Mouse (Mus musculus) left cerebral cortex, adult 11 months (tissue): ENCODE measurements at regions not wholly inside any gene's neighbourhood (a gene's known extent, or its start where the extent isn't known, plus 50 kb on each side); places are given as distances from the start of the nearest gene placed in this dataset.

Source experiments
- DNase-seq: peaks from one replicate; pipeline ENCODE4 v3.0.0; 2022; ENCODE audit warnings: low spot score

GRCm38 (mm10) chr17:9845451-9846075 is 176.0 kb upstream of the Pabpc6 start:
- DNase-seq = no peak

DNA sequence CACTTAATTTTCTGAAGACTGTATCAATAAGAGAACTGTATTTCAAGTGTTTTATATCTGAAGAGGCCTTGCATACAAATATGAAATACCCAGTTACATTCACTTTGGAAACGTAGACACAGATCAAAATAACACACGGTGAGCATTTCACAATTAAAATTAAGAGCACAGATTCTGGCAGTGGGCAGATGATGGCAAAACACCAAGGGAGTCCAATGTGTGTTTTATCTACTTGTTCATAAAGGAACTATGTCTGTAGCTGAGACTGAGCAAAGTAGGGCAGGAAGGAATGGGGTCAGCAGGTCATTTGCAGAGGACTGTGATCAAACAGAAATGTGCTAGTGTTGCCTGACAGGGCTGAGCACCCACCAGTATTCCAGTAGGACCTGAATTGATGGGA is 171.6 kb upstream of the Pabpc6 start:
- DNase-seq = no peak

DNA sequence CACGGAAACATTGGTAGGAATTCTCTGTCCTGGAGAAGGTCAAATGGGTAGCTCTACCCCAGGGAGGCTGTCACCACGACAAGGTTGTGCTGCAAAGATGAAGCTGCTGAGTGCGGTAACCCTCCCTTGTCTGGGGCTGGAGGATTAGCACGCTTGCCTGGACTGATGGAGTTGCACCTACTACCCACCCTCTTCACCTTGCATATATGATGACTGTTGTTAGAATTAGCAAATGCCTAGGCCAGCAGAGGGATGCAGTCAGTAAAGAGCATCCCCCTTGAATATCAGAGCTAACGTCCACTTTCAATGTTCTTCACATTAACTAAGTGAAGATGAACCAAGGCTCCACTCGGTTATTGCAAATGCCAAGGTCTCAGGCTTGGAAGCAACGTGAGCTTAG is 169.7 kb upstream of the Pabpc6 start:
- no peak for DNase-seq

DNA sequence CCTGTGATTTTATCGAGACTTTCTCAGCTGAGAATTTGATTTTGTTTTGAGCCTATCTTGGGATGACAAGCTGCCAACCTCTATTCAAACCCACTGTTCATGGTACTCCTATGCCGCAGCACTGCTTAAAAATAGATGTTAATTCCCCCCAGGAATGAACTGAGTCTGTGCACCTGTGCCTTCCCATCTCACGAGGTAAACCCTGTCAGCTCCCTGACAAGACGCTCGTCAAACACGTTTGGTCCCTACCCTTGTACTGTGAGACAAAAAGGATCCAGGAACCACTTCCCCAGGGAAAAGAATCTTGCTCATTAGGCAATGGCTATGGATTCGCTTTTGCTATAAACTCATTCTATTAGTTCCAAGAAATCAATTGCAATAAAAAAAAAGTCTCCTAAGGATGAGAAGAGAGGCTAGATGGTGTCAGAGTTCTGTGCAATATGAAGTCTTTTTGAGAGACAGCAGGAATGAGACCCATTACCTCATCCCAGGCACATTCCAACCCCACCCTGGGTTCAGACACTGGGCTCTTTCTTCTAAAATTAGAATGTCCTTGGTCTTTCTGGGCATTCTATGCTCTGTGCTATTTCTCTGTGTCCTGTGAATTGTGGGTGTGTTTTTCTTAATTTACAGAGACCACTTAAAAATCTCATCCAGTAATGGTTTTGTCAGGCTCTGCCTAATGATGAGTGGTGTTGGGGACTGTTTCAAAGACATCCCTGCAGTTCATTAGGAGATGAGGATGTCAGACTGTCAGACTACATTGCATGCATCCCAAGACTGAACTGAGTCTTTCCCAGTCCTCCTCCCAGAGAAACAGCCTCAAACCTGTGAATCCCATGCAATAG is 167.7 kb upstream of the Pabpc6 start:
- DNase-seq = no peak

GRCm38 (mm10) chr17:9829895-9830294 is 160.4 kb upstream of the Pabpc6 start:
- no peak for DNase-seq

- DNase-seq = no peak
Measured at GRCm38 (mm10) chr17:9821358-9821757, 151.8 kb upstream of the Pabpc6 start.

DNA sequence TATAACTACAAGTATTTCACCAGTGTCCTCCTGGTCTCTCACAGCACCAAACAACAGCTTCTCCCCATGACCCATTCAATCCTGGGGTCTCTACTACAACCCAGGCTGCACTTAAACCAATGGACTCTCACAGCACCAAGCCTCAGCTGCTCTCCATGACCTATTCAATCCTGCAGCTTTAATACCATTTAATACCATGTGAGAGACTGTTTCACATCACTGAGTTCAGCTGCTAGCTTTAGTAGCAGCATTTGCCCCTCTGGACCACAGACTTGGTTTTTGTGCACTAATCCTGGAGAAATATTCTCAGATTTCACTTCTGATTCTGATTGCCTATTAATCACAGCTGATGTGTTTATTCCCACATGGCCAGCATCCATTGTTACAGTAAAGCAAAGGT is 147.5 kb upstream of the Pabpc6 start:
- DNase-seq = no peak

DNA sequence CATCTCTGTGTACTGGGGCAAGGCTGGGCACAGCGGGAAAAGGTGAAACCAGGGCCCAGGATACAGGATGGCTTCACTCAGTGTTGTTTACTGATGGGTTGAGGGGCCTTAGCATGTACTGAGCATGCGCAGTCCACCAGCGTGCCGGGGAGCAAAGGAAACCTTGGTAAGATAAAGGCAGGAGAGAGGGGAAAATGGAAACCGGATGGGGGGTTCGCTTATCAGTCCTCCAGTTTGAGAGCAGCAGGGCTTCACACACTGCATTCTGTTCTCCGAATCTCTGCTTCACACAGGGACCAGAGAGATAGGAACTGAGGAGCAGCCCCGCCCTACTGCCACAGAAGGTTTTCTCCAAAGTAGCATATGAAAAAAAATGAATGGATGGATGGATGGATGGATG is 127.6 kb upstream of the Pabpc6 start:
- no peak for DNase-seq

- no peak for DNase-seq
Measured at GRCm38 (mm10) chr17:9796225-9796988, 126.9 kb upstream of the Pabpc6 start.

DNA sequence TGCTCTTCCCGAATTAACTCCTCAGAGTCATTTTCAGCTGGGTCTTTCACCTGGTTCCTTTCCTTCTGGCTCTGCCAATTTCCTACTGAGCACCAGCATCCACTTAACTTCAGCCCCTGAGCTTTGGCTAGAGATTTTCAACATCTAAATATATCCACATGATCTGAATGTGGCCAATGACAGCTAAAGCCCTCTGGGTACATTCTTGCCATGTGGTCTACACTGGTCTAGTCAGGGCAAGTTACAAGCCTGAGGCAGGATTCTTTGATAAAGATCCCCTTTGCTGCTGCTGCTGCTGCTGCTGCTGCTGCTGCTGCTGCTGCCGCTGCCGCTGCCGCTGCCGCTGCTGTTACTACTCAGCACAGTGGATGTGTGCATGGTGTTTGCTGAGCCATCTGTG is 109.3 kb upstream of the Pabpc6 start:
- DNase-seq = no peak

DNA sequence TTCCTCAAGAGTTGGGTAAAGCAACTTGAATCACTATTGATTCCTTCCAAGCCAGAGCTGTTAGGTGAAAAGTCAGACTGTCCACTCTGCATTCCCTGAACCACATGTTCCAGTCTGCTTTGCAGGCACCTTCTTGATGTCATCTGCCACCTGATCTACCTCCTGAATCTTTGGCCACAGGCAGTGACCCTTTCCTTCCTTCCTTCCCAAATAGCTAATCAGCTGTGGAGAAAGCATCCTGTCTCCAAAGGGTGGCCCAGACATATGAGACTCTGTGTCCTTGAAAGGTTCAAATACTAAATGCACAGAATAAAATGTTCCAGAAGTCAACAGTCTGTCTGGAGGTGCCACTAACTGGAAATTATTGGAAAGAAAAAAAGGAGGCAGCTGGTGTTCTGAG is 107.6 kb upstream of the Pabpc6 start:
- no peak for DNase-seq

GRCm38 (mm10) chr17:9776286-9777016 is 106.9 kb upstream of the Pabpc6 start:
- DNase-seq = no peak

- no peak for DNase-seq
Measured at GRCm38 (mm10) chr17:9775668-9776151, 106.2 kb upstream of the Pabpc6 start.

DNA sequence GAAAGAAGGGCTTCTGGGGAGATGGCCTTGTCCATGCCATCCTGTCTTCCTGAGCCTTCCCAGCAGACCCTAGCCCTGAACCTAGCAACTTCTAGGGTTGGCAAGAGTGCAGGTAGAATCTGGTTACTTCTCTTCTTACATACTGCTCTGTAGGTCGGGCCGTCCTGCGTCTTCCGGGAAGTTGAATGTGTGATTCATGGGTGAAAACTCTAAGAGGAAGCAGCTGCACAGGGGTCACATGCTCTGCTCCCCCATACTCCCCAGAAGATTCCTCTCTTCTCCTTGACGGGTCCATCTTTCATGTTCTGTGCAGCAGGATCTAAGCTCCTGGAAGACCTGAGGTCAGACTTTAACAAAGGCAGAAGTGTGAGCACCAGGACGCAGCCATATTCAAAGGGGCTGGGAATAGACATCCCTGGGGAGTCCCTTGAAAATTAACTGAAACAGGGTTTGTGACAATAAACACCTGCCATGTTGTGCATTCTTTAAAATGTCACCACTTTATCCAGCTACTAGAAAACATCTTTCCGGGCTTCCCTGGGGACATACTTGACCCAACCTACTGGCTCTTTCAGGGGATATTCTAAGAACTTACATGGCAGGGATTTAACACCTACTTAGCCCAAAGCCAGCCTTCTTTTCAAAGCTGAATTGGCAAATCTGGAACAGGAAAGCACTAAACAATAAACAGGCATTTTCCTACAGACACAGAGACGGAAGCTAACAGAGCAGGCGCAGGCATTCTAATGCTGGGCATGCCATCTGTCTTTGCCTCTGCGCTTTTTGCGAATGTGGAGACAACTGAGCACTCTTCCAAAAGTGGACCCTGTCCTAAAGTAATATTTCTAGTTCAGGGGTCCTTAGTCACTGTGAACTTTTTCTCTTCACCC is 105.5 kb upstream of the Pabpc6 start:
- no peak for DNase-seq

DNA sequence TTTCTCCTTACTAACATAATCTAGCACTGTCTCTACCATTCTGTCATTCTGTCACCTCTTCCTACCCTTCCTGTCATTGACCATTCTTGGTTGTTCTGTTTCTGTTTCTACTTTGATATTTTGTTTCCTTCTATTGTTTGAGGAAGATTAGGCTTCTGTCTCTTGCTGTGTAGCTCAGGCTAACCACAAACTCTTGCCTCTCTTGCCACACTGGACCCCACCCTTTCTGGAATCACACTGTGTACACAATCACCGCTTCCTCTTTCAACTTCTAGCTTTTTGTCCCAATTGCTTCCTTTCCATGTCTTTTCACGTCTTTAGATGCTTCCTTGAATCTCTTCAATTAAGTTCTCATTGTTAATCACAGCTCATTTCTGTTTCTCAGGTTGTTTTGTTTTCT is 104.2 kb upstream of the Pabpc6 start:
- DNase-seq = no peak

DNA sequence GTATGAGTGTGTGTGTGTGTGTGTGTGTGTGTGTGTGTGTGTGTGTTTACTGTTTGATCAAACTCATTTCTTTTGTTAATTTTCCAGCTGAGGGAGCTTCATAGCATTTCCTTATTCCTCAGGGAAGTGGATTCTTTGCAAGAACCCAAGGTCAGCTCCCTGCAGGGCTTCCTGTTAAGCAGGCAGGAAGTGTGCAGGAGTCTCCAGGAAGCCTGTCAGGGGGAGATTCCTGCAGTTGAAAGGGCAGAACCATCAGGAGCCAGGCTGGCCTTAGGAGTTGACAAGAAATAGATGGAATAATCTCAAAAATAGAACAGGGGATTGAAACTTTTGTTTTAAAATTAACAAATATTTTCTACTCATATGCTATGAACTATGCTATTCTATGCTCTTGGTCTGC is 98.8 kb upstream of the Pabpc6 start:
- DNase-seq = no peak

DNA sequence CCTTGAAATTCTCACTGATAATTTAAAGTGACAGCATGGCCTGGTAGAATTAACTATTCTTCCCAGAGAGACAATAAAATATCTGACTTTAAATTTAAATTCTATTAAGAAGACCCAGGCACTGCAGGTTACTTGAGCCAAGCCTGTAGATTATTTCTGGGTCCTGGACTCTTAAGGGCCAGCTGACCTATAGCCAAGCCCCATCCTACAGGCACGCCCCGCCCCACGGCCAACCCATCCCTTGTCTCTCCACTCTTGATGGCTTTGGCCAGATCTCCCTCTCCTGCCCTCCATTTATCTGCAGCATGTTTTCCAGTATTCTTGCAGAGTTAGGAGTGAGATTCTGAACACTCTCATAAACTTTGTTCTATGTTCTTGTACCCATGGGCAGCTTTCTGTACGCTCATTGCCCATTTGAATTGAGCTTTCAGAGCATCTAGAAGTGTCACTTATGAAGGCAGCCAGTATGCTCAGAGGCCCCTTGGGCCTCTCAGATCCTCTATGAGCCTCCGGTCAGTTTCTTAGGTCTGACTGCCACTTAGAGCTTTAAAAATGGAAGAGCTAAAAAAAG is 96.2 kb upstream of the Pabpc6 start:
- no peak for DNase-seq

GRCm38 (mm10) chr17:9764701-9765359 is 95.3 kb upstream of the Pabpc6 start:
- no peak for DNase-seq

DNA sequence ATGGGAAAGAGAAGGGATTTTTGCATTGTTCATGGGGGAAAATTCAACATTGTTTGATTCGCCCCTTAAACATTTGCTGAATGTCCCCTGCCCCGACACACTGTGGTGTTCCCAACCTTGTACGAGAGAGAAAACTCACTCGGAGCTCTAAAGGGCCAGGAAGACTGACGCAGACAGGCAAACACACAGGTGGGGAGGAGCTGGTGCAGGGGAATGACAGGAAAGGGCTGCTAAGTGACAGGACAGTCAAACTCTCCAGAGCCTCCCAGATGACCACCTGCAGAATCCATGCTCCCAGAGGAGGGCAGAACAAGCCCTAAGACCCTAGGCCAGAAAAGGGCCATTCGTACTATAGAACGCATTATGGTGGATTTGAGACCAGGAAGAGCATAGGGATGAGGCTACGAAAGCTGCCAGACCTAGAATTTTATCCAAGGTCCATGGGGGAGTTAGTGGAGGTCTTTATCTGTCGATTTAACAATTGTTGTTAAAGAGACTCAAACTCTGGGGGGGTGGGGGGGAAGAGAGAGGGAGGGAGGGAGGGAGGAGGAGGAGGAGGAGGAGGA is 94.6 kb upstream of the Pabpc6 start:
- no peak for DNase-seq

GRCm38 (mm10) chr17:9763110-9763509 is 93.6 kb upstream of the Pabpc6 start:
- no peak for DNase-seq
